Mouse (Mus musculus) lung, postnatal 10 days (tissue): ENCODE results near the gene Pik3ca.

ENCODE experiments used
- DNase-seq: peaks from one replicate; pipeline ENCODE4 v3.0.0; 2021

Pik3ca gene

DNA sequence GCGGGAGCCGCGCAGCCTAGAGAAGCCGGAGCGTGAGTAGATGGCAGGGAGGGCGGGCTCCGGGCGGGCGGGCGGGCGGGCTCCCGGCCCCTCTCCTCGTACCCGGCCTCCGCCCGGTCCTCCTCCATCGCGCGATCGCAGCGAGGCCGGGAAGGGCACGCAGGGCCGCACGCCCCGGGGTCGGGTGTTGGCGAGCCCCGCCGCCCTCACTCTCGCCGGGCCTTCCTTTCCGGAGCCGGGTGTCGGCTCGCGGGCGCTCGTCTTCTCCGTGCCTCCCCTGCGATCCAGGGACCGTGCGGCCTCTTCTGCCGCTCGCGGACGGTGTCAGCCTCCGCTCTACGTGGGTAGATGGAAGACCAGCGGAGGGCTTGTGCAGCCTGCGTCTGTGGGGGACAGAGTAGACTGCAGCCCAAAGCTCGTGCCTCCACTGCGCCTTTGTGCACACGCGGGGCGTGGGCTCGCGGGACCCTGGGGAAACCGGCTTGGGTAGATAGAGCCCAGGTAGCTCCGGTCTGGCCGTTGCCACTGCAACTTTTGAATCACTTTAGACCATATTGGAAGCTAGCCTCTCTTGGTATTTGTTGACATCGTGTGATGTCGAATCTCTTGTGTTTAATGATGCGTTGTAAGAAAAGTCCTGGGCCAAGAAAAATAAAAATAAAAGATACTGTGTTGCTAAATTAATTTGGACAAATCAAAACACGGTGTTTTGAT, at the start of gene Pik3ca:
Gene Pik3ca, plus strand, starts transcription at position 211 of the 714 bp plus-strand sequence.
- peak; percentile 65 for DNase-seq

DNA sequence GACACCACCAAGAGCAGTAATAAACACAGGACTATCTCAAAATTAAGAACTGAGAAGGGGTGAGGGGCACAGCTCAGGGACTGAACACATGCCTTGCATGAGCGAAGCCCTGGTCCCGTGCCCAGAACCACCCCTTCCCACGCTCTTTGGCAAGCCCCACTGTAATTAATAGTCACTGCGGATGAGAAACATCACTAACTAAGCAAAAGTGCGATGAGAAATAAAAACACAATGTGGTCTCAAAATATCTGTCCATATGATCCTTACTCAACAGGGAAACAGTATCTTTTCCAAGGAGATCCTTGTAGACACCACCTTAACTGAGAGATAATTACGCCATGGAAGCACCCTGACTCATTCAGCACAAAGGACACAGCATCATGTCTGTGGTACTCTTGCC, 49.6 kb upstream of the Pik3ca start:
- peak; percentile 58 for DNase-seq

DNA sequence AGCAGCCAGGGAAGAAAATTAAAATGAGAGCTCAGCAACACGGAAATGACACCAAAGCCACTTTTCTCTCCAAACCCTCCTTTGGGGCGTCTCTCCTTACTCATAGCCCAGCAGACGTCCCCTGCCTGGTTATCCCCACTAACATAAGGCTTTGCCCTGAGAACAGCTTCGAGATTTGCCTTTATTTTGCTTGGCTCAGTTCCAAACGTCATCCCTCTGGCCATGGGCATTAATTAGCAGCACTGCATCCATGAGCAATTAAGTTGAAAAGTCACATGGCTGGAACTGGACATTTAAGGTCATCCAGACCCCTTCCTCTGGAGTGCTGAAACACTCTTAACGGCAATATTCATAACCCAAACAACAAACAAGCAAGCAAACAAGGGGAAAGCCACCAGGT, 36.2 kb upstream of the Pik3ca start:
- DNase-seq, result no peak

DNA sequence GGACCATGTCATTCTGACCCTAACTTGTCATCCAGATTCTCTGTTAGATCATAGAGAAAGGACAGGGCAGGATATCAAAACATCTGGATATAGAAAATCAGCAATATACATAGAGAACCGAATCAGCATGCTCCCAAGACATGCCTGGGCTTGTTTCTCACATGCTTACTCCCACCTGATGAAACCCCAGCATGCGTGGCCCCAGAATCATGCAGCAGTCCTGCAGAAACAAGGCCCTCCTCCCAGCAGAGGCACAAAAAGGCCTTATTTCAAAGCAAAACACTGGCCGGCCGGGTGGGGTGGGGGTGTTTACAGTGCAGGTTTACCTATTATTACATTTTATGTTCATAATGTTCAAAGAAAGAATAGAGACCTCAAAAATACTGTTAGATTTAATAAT, 33.3 kb upstream of the Pik3ca start:
- DNase-seq, result no peak

DNA sequence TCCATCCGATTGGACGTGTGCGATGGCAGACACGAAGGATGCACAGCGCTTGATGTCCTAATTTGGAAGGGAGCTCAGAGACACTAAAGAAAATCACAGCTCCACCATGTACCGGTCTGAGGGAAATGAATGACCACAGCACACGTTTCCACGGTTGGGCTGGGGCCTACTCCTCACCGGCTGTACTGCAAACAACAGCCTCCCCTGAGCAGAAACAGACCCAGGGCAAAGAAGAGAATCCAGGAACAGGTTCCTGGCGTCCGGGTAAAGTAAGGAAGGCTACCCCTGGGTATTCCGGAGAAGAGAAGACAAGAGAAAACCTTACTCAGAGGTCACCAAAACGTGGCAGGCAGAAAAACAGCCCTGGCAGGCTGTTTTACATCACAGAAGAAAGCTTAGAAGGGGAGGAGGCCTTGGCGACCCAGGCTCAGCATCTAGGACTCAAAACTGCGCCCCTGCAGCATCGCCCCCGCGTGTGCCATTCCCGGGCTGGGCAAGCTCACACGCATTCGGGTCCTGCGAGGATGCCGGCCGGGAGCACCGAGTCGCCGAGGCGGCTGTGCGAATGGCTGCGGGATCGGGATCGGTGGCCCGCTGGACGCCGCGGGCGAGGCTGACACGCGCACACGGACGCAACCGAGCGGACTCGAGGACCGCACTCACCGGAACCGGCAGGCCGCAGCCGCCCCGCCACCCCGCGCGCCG, 32.5 kb upstream of the Pik3ca start:
- no peak for DNase-seq

DNA sequence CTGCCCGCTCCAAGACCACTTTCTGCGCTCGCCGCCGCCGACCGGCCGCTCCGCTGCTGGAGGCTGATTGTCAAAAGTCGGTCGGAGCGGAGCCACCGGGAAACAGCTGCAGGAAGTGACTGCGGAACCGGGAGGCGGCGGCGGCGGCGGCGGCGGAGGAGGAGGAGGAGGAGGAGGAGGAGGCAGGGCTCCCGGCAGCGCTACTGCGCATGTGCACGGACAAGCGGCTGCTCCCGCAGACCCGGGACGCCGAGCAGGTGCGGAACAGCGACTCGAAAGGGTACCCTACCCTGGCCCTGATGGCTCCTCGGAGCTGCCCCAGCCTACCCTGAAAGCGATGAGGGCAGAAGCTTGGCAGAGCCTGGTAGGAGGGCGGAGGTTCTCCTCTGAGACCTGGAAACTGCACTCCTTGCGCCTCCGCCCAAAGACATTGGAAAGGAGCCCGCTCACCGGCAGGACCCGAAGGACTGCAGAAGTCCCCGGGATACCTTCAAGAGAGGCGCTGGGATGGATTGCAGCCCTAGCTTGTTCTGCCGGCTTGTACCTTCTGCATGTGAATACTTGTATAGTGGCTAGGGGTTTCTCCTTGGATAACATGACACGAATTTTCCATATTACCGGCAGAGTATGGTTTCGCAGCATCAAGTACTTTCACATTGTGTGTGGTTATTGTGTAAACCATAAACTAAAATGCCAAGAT, 31.8 kb upstream of the Pik3ca start, which contains the start of gene Zmat3:
Gene Zmat3, minus strand, starts transcription at position 469 of the 700 bp plus-strand sequence.
- DNase-seq, result peak; percentile 85

DNA sequence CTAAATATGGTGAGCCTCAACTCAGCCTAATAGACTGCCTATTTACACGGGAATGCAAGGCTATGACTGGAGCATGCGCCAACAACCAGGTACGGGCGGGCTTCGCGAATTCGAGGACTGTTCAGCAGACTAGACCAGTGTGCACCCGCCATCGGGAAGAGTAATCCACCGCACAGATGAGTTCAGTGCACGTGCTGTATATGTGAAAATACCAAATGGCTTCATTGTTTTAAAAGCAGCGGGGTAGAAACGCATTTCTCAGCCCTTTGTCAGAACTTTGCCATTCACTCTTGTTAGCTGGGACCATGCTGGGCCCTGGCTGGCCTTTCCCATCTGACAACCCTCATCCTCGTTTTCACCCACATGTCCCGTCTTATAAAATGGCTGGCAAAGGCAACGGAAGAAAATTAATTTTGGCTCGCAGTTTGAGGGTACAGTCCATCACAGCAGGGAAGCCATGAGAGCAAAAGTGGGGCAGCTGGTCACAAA, 31.2 kb upstream of the Pik3ca start:
- DNase-seq, result no peak

DNA sequence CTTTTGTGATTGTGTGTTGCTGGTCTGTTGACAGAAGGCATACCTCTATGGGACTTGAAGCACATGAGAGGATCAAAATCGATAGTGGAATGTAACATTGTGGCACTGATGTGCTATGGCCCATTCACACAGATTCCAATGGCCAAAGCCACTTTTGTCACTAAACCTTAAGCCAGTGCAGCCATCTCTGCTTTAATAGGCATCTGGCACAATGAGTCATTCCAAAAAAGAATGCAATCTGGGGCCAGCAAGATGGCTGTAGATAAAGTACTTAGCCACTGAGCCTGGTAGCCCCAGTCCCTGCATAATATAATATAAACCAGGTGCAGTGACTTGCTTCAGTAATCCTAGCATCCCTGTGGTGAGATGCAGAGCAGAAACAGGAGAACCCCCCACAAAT, 30.0 kb upstream of the Pik3ca start:
- DNase-seq, result no peak

DNA sequence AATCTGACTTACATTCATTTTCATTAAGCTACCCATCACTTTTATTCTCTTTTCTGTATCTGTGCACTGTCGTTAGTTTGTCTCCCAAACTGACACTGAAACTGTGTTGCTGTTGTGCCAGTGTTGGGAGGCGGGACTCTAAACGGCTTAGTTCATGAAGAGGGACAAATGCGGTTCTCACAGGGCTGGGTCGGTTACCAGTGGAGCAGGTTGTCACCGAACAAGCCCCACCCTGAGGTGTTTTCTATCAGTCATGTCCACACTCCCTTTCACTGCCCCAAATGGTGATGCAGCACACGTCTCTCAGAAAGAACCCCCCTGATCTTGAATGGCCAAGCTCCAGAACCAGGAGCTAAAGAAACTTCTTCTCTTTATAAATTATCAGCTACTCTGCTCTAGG, 25.5 kb upstream of the Pik3ca start:
- no peak for DNase-seq

DNA sequence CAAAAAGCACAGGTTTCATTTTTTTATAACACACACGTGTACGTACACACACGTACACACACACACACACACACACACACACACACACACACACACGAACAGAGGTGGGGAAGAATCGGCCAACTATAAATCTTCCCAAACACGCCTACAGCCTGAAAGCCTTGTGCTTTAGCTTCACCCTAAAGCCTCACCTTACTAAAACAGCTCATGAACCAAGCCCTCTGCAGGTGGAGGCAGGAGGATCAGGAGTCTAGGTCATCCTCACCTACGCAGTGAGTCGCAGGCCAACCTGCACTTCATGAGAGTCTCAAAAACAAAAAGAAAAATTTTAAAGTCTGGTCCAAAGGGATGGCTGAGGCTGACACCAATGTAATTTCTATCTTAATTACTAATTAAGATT, 25.0 kb upstream of the Pik3ca start:
- no peak for DNase-seq

DNA sequence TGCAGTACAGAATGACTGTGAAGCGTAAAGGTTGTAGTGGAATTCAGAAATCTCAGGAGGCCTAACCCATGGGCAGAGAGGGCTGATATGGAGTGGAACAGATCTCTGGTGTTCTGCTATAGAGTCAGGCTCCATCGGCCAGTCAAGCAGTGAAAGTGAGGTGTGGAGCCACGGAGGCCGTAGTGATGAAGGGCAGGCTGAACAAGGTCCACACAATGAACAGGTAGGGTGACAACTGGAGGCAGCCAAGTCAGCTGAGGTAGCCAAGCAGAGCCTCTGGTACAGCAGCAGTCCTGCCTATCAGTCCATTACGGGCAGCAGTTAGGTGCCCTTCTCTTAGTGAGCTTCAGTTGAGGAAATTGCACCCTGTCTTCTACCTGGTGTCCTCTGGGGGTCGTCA, 24.2 kb upstream of the Pik3ca start:
- DNase-seq, result no peak

DNA sequence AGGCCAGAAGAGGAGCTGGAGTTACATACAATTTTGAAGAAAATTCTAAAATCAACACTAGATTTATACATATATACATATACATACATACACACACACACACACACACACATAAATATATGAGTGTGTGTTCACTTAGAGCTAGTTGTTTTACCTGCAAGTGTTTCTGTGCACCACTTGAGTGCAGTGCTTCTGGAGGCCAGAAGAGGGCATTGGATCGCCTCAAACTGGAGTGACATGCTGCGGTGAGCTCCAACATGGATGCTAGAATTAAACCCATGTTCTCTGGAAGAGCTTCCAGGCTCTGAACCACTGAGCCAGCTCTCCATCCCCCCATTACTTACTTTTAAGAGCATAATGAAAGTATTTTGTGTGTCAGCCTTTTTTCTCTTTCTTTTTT, 17.6 kb upstream of the Pik3ca start:
- DNase-seq, result peak; percentile 47

DNA sequence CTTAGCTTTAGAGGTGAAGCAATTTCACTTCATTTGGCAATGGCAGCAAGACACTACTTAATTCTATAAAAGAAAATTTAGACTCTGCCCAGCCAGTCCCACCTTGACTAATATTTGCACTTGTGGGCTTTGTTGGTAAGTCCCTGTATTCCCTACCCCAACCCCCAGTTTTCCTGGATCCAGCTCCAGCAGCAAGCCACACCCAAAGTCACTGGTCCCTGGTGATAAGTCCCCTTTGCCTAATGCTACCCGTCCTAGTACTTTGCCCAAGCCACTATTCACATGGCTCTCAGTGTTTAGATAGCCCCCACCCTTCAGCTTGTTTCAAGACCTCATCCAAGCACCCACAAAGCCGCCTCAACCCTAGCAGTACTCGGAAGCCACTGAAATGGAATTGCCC, 15.9 kb upstream of the Pik3ca start:
- DNase-seq, result no peak

DNA sequence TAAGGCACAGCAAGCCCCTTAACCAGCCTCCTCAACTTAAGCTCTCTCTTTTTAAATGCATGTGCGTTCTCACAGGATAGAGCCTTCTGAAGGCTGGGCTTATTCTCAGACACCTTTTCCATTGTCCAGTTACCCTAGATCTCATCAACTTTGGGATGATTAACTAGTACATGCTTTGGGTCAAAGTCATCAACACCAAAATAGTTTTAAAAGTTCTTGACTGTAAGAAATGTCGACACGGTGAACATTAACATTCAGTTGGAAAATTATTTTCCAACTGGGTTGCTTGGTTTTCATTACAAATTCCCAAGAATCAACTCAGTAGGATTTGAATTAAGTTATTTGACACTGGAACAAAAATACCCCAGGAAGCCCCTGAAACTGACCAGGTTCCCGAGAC, 4.6 kb upstream of the Pik3ca start:
- DNase-seq, result no peak

DNA sequence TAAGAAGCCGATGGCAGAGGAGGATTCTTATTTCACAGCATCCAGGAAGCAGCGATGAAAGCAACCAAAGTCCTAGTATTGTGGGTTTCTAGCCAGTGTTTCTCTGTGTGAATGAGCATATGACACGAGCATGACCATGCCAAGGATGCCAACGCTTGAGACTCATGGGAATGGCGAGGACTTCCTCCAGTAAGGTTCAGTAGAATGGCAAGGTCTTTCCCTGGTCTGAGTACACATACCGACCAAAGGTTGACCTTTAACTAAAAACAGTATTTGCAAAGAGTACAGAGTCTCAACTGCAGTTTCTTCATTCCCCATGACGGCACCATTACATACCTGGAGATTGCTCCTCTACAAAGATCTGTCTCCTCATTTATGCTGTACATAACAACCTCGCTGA, 3.5 kb upstream of the Pik3ca start:
- no peak for DNase-seq

DNA sequence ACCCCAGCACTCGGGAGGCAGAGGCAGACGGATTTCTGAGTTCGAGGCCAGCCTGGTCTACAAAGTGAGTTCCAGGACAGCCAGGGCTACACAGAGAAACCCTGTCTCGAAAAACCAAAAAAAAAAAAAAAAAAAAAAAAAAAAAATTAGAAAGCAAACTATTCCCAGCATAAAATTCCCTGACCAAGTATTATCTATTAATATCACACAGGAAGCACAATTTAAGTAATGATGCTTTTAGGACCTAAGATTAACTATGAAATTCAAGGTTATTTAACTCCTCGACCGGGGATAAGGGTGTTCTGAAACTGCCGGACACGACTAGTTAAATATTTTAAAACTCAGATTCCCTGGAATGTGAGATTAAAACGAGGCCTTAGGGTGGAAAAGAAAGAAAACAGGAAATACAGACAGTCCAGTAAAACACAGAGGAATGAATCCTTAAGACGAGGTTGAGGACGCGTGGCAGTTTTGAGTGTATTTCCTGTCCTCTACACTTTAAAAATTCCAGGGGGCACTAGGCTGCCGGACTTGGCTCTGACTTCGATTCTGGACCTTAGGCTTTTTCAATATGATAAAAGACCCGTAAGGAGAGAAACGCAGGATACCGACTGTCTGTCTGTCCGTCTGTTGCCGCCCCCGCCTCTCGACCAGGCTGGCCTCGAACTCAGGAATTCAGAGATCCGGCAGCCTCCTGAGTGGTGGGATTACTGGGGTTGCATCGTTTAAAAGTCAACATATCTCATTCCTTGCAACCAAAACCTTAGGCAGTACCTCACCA, 1.5 kb upstream of the Pik3ca start:
- DNase-seq, result peak; percentile 46

DNA sequence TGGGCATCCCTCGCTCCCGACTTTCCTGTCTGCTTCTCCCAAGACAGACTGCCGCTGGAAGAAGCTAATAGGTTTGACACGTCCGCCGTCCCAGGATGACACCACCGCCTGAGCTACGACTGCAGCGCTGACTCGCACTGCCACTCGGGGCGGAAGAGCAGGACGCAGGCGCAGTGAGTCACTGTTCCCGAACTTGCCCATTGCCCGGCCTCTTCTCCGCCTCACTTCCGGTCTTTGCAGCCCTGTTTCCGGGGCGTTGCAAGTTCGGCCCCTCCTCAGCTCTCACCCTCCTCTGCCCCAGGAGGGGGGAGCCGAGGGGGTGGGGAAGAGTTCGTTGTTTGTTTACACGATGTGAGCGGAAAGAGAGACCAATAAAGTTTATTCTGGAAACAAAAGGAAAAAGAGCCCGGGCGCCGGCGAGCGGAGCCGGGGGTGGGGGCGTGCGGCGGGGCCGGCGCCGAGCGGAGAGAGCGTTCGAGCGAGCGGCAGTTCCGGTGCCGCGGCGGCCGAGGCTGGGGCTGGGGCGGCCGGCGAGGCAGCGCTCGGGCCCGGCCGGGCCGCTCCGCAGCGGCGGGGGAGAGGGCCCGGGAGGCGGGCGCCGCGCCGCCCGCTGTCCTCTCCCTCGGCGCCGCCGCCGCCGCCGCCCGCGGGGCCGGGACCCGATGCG, 544 bp upstream of the Pik3ca start:
- peak; percentile 99 for DNase-seq

DNA sequence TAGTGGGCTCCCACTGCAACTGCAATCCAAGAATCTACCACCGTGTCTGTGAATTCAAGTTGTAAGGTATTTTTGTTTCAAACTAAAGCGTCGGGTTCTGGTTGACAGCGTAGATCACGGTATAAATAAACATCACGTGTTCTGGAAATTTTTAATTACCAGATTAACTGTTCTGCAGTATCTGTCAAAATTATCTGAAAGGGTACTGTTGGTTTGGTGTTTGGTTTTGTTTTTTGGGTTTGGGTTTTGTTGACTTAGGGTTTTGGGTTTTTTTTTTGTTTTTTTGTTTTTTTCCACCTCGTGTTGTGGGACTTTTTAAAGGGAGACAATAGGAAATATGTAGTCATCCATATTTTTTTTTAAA, 686 bp downstream of the Pik3ca start:
- DNase-seq, result no peak

DNA sequence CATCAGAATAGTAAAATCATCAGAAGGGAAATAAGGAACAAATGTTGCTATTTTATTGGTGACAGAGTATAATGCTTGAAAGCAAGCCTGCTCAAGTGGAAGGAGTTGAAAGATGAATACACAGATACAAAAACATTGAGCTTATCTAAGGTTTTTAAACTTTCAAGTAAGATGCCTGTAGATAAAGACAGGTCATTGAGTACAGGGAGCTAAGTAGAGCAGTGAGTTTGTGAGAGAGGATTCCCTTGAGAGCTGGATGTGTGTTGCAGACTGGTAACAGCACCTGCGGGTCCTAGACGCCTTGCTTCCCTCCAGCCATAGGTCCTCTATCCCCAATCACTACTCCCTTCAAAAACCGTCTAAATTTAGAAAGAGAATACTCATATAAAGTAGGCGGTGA, 1.2 kb downstream of the Pik3ca start:
- no peak for DNase-seq

DNA sequence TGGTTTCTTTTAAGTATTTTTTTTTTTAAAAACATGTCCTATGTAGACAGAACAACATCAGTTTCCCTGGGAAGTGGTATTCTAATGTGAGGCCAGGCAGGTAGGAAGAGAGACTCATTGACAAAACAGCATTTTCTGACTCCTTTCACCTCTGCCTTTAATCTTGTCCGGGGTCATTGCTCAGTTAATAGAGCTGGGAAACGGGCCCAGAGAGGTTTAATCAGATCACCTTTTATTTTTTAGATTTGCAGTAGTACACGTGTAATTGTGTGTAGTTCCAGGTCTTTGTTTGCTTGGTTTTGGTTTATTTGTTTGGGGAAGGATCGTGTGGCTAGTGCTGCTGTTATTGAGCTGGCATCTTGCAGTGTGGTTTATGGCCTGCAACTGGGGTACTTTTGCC, 1.9 kb downstream of the Pik3ca start:
- DNase-seq, result no peak

DNA sequence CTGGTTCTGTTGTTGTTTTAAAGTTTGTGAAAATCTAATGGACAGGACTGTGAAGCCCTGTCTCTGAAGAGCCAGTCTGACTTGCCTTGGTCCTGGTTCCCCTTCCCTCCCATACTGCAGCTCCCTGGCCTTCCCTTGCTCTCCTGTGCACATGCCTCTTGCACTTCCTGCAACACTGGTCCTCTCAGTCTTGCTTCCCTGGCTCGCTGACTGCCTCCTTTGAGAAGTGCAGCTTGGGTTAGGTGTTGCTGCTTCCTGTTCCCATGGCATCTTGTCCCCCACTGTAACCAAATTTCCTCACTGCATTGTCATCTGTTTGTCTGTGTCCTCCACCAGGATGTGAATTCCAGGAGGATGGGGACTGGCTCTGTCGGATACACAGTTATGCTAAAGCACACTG, 2.5 kb downstream of the Pik3ca start:
- peak; percentile 37 for DNase-seq

DNA sequence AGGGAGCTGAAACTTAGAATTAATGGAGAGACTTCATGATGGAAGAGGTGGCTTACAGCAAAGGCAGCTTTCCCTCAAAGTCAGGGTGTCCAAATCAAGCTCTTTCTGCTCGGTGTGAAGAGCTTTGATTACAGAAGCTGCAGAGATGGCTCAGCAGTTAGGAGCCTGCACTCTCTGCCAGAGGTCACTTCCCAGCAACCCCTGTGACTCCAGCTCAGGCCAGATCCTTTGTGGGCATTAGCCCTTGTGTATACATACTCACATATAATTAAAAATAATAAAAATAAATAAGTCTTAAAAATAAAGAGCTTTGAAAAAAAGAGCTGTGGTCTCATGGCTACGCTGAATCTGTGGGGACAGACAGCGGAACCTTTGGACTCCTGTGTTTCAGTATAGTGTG, 4.1 kb downstream of the Pik3ca start:
- DNase-seq, result no peak
